Mouse (Mus musculus) heart, embryonic 15.5 days (tissue): ENCODE results near the gene Idua. TPM values are rescaled to one million over a fixed set of nuclear protein-coding genes. Genes with fewer than 3 reads are reported as not detected.

Experiments
- ATAC-seq: fragments of 200-750 bp; cut with Nextera tagmentation; replicated peaks from 2 replicates; pipeline ENCODE4 v1.8.0; 2017; ENCODE audit warnings: low read depth, moderate TSS enrichment; ENCODE audit not compliant: insufficient number of reproducible peaks, insufficient read depth, low FRiP score
- H3K27ac ChIP-seq: fragments of 300-500 bp; sonication (generic); 2 replicates; pipeline ENCODE4 v1.5.1; 2015; ENCODE audit warnings: mild to moderate bottlenecking, inconsistent platforms
- H3K27me3 ChIP-seq: fragments of 300-500 bp; sonication (generic); 2 replicates; pipeline ENCODE4 v1.6.1; 2015; ENCODE audit warnings: inconsistent platforms
- H3K36me3 ChIP-seq: fragments of 300-500 bp; sonication (generic); 2 replicates; pipeline ENCODE4 v1.6.1; 2015; ENCODE audit warnings: mild to moderate bottlenecking, inconsistent platforms
- H3K4me1 ChIP-seq: fragments of 300-500 bp; sonication (generic); replicated peaks from 2 replicates; pipeline ENCODE4 v1.6.1; 2015; ENCODE audit warnings: inconsistent platforms
- H3K4me2 ChIP-seq: fragments of 300-500 bp; sonication (generic); 2 replicates; pipeline ENCODE4 v1.6.1; 2015; ENCODE audit warnings: inconsistent platforms, mild to moderate bottlenecking, moderate library complexity
- H3K4me3 ChIP-seq: fragments of 300-500 bp; sonication (generic); 2 replicates; pipeline ENCODE4 v1.5.1; 2015; ENCODE audit warnings: mild to moderate bottlenecking, inconsistent platforms
- H3K9ac ChIP-seq: fragments of 300-500 bp; sonication (generic); 2 replicates; pipeline ENCODE4 v1.6.1; 2015; ENCODE audit warnings: mild to moderate bottlenecking, inconsistent platforms
- H3K9me3 ChIP-seq: fragments of 300-500 bp; sonication (generic); replicated peaks from 2 replicates; pipeline ENCODE4 v1.6.1; 2016; ENCODE audit warnings: inconsistent platforms
- WGBS: fragments of 180-500 bp; shearing (Covaris S2); methylation state at CpG from one replicate; pipeline ENCODE4 v1.1.7; 2015; ENCODE audit warnings: mixed read lengths; 5-methylcytosine and 5-hydroxymethylcytosine counted together
- polyA plus RNA-seq: library from polyadenylated mRNA; unstranded; fragments of >200 nt; fragmentation: Nextera tagmentation; extraction: Ambion mirVana; gene quantifications from 2 replicates; pipeline ENCODE4 v1.2.1, GENCODE M21; 2015

Gene Idua
- polyA plus RNA-seq, 1 experiment from 2014 or later: 13.9 TPM

- H3K9ac ChIP-seq: no peak overlapping the region
- 86% methylated on average over 15 of the region's 15 CpGs for WGBS
- ATAC-seq: no peak
- peaks cover 12% of the 10 kb centered on the region for H3K4me1 ChIP-seq
- H3K27me3 ChIP-seq: no peaks in the 10 kb centered on the region
- H3K4me3 ChIP-seq: no peak overlapping the region
- H3K27ac ChIP-seq: no peak overlapping the region
- peaks cover 37% of the 10 kb centered on the region for H3K36me3 ChIP-seq
- H3K4me2 ChIP-seq: no peak overlapping the region
- H3K9me3 ChIP-seq: no peaks in the 10 kb centered on the region
These were observed 4.1 kb upstream of the Idua start for GRCm38 (mm10) chr5:108655891-108656650.

DNA sequence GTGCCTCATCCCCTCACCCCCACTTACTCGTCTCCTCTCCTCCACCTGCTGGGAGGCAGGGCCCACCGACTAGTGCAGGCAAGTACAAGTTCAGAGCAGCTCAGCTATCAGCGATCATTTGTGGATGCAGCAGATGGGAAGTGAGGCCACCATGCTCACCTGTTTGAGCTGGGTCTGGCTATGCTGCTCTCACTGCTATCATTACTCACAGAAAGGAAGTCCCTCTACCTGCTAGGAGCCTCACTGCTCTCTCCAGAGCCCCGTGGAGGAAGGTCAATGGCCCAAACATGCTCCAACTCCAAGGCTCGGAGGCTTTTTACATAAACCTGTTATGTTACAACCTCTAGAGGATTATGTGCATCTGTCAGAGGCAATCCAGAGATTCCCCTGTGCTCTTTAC lies 2.7 kb upstream of the Idua start:
- no peaks in the 10 kb centered on the region for H3K27me3 ChIP-seq
- no peak overlapping the region for H3K4me2 ChIP-seq
- no peak overlapping the region for H3K9ac ChIP-seq
- ATAC-seq: no peak
- H3K36me3 ChIP-seq: peaks cover 37% of the 10 kb centered on the region
- H3K4me3 ChIP-seq: no peak overlapping the region
- H3K27ac ChIP-seq: no peak overlapping the region
- 76% methylated on average over 5 of the region's 5 CpGs for WGBS
- no peaks in the 10 kb centered on the region for H3K9me3 ChIP-seq
- peaks cover 13% of the 10 kb centered on the region for H3K4me1 ChIP-seq

DNA sequence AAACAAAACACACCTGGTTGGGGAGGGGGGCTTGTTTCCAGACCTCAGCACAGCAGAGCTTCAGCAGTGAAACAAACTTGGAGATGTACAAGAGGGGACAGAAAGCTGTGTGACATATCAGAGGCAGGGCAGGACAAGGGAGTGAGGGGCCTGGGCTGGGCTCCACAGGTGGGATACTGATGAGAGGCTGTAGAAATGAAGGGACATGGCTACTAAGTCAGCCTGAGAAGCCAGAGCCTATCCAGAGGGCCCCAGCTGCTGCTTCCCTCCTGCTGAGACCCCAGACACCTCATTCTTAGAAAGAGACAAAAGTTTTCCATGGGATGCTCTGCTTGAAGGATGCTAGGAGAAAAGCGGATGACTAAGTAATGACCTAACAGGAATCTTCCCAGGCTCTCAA lies 1.5 kb upstream of the Idua start:
- no peak for ATAC-seq
- Histone ChIP-seq H3K4me1 (peaks cover 13% of the 10 kb centered on the region), H3K4me2 (no peak overlapping the region), H3K4me3 (no peak overlapping the region), H3K27ac (no peak overlapping the region), H3K36me3 (peaks cover 26% of the 10 kb centered on the region), H3K9me3 (no peaks in the 10 kb centered on the region), H3K27me3 (0 out of 2 replicates have a peak, but pooled peaks cover 3% of the 10 kb centered on the region), H3K9ac (no peak overlapping the region)
- WGBS: 91% methylated on average over 1 of the region's 1 CpGs

DNA sequence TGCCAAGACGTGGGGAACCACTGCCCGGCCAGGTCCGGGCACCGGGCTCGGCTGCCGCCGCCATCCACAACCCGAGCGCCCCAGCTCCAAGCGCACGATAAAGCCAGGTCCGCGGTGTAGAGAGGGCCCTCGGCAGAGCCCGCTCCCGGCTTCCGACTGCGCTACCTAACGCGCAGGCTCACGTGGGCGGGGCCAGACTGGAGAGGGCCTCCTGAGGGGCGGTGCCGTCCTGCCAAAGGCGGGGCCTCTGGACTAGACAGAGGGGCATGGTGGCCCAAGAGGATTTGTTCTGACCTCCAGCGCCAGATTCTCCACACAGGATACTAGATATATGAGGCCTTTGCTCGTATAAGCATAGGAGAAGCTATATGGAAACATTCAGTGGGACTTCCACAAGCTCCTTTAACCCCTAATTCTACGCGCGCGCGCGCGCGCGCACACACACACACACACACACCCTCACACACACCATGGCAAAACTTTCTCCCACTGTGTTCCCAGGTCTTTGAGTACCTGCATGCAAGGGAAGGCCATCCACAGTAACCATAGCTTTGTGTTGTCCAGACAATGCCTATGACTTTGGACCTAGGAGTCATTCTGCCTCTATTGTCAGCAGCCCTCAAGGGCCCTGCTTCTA lies 619 bp downstream of the Idua start:
- H3K27ac ChIP-seq: peak overlapping the region; percentile 47; the same call in 1 of the 2 replicates
- 13% methylated on average over 36 of the region's 36 CpGs for WGBS
- peaks cover 9% of the 10 kb centered on the region; the same call in 1 of the 2 replicates for H3K27me3 ChIP-seq
- peak overlapping the region; percentile 97 for H3K9ac ChIP-seq
- ATAC-seq: peak; percentile 98
- H3K4me1 ChIP-seq: peaks cover 13% of the 10 kb centered on the region
- no peaks in the 10 kb centered on the region for H3K9me3 ChIP-seq
- H3K4me2 ChIP-seq: peak overlapping the region; percentile 89
- H3K36me3 ChIP-seq: peaks cover 9% of the 10 kb centered on the region
- H3K4me3 ChIP-seq: peak overlapping the region; percentile 94

- Histone ChIP-seq H3K4me2 (no peak overlapping the region), H3K9me3 (no peaks in the 10 kb centered on the region), H3K4me1 (peaks cover 13% of the 10 kb centered on the region), H3K9ac (no peak overlapping the region), H3K27me3 (peaks cover 9% of the 10 kb centered on the region; the same call in 1 of the 2 replicates), H3K4me3 (no peak overlapping the region), H3K36me3 (peaks cover 4% of the 10 kb centered on the region; the same call in 1 of the 2 replicates), H3K27ac (no peak overlapping the region)
- 75% methylated on average over 4 of the region's 4 CpGs for WGBS
- no peak for ATAC-seq
These were observed 2.6 kb downstream of the Idua start for GRCm38 (mm10) chr5:108662772-108663171.

DNA sequence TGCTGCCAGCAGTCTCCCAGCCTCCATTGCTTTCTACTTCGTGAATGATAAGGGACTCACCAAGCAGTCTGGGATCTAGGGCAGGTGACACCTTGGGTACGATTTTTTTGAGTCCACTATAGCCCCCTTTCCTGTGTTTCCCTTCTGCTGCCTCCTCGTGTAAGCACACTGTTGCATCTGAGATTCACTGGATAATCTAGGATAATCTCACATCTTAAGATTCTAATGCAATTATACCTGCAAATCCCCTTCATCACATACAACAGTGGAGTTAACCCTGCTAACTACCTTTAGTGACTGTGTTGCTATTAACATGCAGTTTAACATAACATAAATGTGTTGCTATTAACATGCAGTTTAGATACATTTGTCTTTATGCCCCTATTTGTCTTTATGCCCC lies 4.9 kb downstream of the Idua start:
- ATAC-seq: no peak
- no peaks in the 10 kb centered on the region for H3K36me3 ChIP-seq
- no peak overlapping the region for H3K9ac ChIP-seq
- no peak overlapping the region for H3K4me3 ChIP-seq
- no peaks in the 10 kb centered on the region for H3K9me3 ChIP-seq
- H3K27me3 ChIP-seq: peaks cover 9% of the 10 kb centered on the region; the same call in 1 of the 2 replicates
- H3K27ac ChIP-seq: no peak overlapping the region
- 28% methylated on average over 3 of the region's 3 CpGs for WGBS
- H3K4me2 ChIP-seq: no peak overlapping the region
- peaks cover 16% of the 10 kb centered on the region for H3K4me1 ChIP-seq

DNA sequence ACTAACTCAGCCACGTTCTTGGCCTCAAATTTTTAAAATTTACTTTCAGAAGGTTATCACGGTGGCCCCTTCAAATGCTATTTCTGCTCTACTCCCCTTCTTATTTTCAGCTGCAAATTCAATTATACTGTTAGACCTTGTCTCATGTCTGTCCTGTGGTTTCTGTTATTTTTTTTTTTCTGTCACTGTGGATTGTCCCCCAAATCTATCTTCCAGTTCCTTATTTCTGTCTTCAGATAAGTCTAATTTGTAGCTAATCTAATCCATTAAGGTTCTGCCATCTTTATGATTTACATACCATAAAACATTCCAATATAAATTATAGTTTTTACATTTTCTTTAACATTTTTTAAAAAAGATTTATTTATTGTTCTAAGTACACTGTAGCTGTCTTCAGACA lies 7.2 kb downstream of the Idua start:
- ATAC-seq: no peak
- Histone ChIP-seq H3K4me2 (no peak overlapping the region), H3K9me3 (no peaks in the 10 kb centered on the region), H3K27ac (no peak overlapping the region), H3K4me3 (no peak overlapping the region), H3K9ac (no peak overlapping the region), H3K27me3 (peaks cover 9% of the 10 kb centered on the region; the same call in 1 of the 2 replicates), H3K36me3 (peaks cover 10% of the 10 kb centered on the region), H3K4me1 (peaks cover 17% of the 10 kb centered on the region)
- 58% methylated on average over 2 of the region's 2 CpGs for WGBS

GRCm38 (mm10) chr5:108668387-108668932 lies 8.3 kb downstream of the Idua start:
- Histone ChIP-seq H3K4me2 (peak overlapping the region; percentile 90), H3K27me3 (peaks cover 5% of the 10 kb centered on the region; the same call in 1 of the 2 replicates), H3K27ac (peak overlapping the region; percentile 93), H3K36me3 (peaks cover 18% of the 10 kb centered on the region), H3K9me3 (no peaks in the 10 kb centered on the region), H3K4me3 (peak overlapping the region; percentile 71), H3K9ac (peak overlapping the region; percentile 86), H3K4me1 (peaks cover 17% of the 10 kb centered on the region)
- no peak for ATAC-seq
- WGBS: 14% methylated on average over 3 of the region's 3 CpGs

DNA sequence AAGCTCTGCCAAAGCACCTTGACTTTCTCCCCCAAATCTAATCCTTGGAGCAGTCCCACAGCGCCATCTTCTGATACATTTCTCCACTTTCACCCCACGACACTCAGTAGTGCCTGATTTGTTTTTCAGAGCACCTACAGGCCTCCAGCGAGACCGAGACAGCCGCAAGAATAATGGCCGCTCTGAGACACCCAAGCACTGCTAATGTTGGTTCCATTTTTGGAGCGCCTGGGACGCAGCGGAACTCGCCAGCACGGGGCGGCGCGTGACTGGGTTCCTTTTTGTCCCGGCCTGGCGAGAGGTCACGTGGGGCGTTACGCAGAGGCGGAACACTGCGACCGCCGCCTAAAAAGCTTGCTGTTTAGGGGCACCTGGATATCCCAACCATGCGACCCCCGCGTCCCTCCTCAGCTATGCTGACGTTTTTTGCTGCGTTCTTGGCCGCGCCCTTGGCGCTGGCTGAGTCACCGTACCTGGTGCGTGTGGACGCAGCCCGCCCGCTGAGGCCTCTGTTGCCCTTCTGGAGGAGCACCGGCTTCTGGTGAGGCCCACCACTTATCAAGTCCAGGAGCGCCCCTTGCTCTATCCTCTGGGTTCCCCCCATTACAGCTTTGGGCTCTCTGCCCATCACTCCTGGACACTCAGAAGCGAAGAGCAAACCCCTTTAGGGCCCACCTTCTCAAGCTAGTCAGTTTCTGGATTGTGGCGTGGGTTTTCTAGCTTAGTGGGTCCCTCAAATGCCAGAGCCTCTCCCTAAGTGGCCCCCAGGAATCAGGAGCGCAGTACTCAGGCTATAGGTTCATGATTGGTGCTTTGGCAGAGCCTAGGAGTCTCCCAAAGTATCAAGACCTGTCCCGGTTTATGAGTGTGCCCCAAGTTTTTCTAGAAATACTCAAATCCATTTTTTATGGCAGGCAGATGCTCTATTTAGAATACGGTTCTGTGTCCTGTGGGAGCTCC lies 9.1 kb downstream of the Idua start, which contains the start of gene Dgkq:
TSS of gene Dgkq (minus strand) at position 696 of the 960 bp plus-strand sequence.
- Histone ChIP-seq H3K9me3 (no peaks in the 10 kb centered on the region), H3K36me3 (peaks cover 18% of the 10 kb centered on the region), H3K27ac (peak within 1 kb of the TSS; percentile 93), H3K4me3 (peak within 1 kb of the TSS; percentile 71), H3K9ac (peak within 1 kb of the TSS; percentile 86), H3K4me2 (peak within 1 kb of the TSS; percentile 90), H3K27me3 (peaks cover 5% of the 10 kb centered on the region; the same call in 1 of the 2 replicates), H3K4me1 (peaks cover 17% of the 10 kb centered on the region)
- 5% methylated on average over 43 of the region's 43 CpGs for WGBS
- ATAC-seq: peak; percentile 84

- peak overlapping the region; percentile 90 for H3K4me2 ChIP-seq
- ATAC-seq: no peak
- peak overlapping the region; percentile 93 for H3K27ac ChIP-seq
- peak overlapping the region; percentile 86 for H3K9ac ChIP-seq
- peaks cover 2% of the 10 kb centered on the region; the same call in 1 of the 2 replicates for H3K27me3 ChIP-seq
- WGBS: 80% methylated on average over 9 of the region's 9 CpGs
- H3K4me1 ChIP-seq: peaks cover 17% of the 10 kb centered on the region
- peak overlapping the region; percentile 71 for H3K4me3 ChIP-seq
- no peaks in the 10 kb centered on the region for H3K9me3 ChIP-seq
- peaks cover 18% of the 10 kb centered on the region for H3K36me3 ChIP-seq
These were observed 9.9 kb downstream of the Idua start for GRCm38 (mm10) chr5:108669986-108670385.
